Mouse (Mus musculus) gastrocnemius, adult 8-10 months (tissue): Measurements from ENCODE around the gene Sipa1l2. TPM values are rescaled to one million over a fixed set of nuclear protein-coding genes. Genes with fewer than 3 reads are reported as not detected.

Experiments used
- DNase-seq, 2 experiments: peaks; one replicate each; pipeline ENCODE4 v3.0.0; 2022; ENCODE audit warnings: low spot score in 2 of 2
- total RNA-seq, 4 experiments: library from RNA; stranded (reverse); gene quantifications; 2 replicates each; pipeline ENCODE4 v1.2.4; 2022

Gene Sipa1l2
- 1 to 10 TPM; 3.9 to 5.4 (median 4.5) TPM for total RNA-seq

DNA sequence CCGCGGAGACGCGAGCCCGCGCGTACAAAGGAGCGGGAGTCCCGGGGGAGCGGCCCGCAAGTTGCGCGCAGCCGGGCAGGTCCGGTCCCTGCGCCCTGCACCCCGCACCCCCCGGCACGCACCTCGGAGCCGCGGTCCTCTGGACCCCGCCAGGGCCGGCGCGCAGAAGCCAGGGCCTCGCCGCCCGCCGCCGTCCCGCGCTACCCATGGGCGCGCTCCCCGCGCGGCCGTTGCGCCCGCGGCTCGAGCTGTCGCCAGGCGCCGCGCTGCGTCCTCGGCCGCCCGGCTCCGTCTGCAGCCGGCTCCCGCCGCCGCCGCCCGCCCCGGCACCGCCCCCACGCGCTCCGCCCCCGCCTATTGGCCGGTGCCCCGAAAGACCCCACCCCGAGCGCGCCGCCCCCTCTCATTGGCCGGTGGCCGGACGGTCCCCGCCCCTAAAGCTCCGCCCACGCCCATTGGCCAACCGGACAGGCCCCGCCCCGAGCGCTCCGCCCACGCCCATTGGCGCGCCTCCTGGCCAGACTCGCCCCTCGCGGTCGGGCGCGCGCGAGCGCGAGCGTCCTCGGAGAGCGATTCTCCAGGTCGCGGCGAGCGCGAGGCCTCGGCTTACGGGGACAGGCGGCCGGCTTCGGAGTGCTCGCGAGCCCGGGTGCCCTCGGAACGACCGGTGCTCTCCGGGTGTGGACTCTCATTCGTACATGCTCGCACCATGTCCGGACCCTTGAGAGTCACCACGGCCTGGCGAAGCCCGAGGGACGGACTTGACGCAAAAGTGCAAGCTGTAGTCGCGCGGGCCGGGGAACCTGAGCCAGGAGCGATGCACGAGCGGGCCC lies at the start of gene Sipa1l2:
TSS of gene Sipa1l2 (minus strand) at position 276 of the 833 bp plus-strand sequence.
- peak; percentile 93 to 95 for DNase-seq

DNA sequence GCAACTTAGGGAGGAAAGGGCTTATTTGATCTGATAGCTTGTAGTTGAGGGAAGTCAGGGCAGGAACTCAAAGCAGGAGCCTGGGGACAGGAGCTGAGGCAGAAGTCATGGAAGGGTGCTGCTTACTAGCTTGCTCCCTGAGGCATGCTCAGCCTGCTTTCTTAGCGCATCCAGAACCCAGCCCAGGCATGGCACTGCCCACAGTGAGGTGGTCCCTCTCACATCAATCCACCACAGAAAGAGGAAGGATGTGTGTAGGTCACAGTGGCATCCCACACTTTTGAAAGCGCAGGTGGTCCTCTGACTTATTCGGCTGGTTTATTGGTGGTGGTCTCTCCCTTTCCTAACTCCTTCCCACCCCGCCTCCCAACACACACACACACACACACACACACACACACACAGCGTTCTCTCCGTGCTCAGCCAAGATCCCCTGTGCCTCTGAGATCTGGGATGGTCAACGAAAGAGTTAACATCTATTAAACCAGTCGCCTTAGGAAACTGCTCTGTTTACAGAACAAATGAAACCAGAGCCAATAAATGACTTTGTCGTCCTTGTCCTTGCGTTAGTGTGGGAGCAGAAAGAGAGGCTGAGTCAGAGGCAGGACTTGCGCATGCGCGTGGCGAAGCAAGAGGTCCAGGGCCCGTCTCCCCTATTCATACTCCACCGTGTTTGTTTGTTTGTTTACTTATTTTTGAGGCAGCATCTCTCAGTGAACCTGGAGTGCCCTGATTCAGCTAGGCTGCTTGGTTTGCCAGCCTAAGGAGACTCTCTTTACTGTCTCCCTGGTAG lies 49.1 kb upstream of the Sipa1l2 start:
- DNase-seq, result no peak

DNA sequence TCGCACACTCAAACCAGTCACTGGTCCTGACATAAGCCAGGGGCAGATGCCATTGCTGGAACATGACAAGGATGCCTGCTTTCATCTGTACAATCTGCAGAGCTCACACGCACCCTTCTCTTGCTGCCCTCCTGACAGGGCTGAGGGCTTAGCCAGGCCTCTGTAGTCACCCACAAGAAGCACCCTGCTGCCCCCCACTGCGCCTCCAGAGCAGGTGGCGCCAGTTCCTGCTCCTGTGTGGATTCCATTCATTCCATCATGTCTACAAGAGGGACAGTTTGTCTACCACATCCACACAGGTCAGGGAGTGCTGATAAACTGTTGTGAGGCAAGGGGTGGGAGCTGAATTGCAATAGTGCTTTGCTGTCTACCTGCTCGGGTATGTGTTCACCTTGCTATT lies 47.3 kb upstream of the Sipa1l2 start:
- DNase-seq, result no peak

DNA sequence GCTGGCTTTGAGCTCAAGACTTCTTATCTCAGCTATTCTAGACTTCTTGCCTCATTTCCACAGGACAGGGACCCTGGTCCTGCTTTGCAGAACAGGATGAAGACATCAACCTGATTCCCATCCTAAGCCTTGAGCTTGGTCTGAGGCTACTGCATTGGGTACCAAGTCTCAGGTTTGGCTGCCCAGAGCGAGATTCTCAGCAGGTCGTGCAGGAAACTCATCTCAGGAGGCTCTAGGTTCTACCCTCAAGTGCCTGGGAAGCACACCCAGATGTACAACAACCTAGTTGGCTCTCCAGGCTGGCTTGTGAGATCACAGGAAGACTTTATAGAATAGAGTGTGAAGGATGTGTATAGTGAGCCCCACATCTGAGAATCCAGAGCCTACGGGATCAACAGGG lies 46.4 kb upstream of the Sipa1l2 start:
- DNase-seq, result no peak

DNA sequence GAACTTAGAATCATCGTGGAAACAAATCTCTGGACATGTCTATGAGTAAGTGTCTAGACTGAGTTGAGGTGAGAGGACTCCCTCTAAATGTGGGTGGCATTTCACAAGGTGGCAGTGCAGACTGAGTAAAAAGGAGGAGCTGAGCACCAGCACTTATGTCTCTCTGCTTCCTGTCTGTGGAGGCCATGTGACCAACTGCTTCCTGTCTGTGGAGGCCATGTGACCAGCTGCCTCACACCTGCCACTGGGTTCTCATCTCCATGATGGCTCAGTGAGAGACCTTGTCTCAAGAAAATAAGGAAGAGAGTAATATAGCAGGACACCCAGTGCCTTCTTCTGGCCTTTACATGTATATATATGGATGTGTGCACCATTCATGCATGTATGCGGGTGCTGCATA lies 43.9 kb upstream of the Sipa1l2 start:
- no peak for DNase-seq

DNA sequence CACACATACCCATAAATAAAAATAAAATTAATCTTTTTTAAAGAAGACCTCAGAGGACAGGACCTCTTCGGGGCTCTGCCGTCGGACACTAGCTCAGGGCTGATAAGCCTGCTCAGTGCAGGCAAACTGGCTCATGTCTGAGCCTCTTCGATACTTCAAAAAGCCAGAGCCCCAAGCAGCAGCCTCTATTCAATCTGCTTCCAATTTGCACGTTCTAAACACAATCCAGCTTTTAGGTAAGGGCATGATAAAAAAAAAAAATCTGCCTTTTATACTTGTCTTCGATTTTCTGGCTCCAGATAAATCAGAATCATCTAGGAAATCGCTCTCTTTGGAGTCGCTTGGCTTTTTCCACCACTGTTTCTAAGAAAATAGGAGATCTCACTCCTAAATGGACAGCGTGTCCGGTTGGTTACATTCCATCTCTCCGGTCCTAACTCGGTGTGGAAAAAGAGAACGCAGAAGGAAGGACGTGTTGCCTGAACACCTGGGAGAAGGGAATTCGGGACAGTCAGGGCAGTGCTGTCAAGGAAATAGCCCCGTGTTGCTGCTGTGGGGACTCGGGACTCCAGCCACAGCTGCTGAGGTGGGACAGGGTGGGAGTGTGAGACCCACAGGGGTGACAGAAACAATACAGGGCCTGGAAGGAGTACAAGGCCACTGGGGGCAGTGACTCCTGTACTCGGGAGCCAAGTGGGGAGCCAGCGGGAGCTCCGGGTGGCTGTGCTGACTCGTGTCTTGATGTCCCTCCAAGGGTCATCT lies 42.4 kb upstream of the Sipa1l2 start:
- no peak for DNase-seq

DNA sequence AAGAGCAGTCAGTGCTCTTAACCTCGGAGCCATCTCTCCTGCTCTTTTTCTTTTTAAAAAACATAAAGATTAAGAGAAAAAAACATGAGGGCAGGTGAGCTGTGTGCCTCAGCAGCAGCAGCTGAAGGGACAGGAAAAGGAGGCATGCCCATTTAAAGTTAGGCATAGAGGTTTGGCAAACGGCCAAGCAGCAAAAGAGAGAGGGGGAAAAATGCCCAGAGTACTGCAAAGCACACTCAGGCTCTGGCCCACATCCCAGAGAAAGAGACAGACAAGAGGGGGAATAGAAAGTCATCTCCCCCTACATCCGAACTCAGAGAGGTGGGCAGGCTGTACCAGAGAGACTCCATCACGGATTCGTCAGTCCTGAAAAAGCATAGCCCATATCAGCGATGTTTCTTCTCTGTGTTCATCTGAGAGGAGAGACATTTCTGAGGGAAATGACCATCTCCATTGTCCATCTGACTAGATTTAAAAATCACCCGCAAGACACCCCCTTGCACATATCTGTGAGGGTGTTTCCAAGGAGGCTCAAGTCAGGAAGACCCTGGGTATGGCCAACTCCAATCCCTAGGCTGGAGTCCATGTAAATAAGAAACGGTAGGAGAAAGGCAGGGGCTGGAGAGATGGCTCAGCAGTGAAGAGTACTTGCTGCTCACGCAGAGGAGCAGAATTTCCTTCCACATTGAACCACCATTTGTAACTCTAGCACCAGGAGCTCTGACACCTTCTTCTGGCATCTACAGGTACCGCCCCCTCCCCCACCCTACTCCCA lies 41.6 kb upstream of the Sipa1l2 start:
- DNase-seq, result no peak

DNA sequence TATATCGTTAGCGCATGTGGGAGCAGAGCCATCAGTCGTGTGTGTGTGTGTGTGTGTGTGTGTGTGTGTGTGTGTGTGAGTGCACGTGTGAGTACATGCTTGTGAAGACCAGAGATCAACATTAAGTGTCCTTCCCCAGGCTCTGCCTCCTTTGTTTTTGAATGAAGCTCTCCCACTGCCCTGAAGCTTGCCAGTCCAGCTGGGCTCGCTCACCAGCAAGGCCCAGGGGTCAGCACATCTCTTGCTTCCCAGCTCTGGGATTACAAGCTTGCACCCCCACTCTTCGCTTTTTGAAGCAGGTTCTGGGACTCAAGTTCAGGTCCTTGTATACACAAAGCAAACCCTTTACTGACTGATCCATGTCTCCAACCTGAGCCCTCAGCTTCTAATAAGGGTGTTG lies 40.1 kb upstream of the Sipa1l2 start:
- no peak for DNase-seq

DNA sequence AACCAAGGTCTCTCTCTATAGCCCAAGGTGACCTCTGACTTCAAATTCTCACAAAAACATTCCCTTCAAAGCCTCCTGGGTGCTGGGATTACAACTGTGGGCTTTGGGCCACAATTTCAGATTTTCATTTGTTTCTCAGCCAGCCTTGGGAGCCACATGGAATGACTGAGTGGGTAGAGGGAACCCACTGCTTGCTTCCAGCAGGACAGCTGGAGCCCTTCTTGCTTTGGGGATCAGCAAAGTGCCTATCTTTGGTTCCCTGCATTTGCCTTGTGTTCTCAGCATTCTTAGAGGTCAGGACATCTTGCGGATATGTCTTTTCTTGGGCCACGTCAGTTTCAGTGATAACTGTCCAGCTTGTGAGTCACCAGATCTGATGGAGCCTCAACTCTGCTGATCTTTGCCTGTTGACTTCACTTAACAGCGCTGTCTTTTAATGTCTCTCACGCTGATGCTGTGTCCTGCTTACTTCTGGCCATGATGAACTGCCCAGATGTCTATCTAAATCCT lies 38.2 kb upstream of the Sipa1l2 start:
- DNase-seq, result no peak

DNA sequence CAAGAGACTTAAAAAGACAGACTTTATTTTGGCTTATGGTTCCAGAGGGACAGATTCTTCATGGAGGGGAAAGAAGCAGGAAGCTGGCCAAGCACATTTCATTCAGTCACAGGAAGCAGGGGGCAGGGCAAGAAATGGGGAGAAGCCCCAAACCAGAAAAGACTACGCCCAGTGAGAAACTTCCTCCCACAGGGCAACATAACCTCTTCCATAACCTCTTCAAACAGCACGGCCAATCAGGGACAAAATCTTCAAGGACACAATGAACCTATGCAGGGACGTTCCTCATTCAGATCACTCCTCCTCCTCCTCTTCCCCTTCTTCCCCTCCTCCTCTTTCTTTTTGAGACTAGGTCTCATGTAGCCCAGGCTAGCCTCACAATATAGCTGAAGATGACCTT lies 37.3 kb upstream of the Sipa1l2 start:
- no peak for DNase-seq

DNA sequence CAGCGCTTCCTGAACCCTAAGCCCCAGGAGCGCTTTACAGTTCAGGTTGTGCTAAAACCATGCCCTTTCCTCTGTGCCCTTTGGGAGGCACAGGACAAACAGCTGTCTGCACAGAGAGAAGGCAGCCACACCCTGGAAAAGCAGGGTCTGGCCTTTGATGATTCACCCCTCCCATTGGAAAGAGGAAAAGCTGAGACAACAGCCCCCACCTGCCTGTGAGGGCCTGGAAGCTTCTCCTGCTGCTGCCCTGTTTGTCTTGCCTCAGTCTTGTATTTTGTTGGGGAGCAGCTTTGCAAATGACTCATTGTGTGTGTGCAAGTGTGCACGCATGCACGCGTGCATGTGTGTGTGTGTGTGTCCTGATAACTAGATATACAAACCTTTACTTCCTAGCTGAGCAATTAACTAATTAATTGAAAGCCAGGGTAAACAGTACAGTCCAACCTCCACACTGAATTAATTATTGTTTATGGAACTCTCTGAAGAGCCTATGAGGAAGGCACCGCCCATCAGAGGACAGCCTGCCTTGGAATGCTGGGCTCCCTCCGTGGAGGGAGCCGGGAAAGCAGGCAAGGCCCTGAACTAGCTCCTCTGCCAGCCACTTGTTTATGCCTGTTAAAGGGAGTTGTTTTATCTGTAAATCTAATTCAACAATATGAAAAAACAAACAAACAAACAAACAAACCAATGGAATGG lies 35.4 kb upstream of the Sipa1l2 start:
- DNase-seq, result no peak

DNA sequence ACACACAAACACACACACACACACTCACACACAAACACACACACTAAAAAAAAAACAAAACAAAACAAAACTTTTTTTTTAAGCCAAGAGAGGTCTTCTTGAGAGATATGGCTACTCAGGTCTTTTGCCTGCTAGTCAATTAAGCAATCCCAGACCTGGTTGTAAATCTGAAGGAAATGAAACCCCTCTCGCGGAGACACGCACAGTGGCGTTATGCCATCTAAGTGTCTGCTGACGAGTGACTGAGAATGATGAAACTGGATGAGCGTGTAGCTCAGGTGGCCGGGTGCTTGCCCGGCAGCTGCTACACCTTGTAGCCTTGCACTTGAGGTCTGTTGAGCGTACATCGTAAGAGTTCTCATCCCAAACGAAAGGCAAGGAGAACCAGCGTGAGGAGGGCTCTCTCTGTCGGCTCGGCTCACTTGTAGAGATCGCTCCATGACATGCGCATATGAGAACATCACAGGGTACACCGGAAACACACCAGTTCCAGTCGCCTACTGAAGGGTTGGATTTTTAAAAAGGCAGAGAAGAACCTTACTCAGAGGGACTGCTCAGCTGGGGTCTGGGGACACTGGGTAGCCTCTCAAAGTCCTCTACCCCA lies 34.7 kb upstream of the Sipa1l2 start:
- no peak for DNase-seq

DNA sequence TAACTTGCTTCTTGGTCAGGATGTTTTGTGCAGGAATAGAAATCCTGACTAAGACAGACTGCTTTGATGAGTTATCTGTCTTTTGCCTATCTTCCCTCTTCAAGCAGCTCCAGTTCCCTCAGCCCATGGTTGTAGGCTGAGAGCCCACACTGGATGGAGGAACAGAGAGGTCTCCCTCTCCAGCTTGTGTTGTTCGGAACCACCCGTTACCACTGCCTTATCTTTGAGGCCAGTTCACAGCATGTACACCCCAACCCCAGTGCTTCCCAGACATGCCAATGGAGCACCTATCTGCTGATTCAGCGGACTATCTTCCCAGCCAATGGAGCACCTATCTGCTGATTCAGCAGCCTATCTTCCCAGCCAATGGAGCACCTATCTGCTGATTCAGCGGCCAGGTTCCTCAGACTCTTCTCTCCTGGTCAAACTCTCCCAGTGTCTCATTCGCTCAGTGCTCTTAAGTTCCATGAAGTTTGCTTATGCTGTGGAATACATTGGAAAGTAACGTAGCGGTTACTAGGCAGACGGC lies 33.8 kb upstream of the Sipa1l2 start:
- no peak for DNase-seq

DNA sequence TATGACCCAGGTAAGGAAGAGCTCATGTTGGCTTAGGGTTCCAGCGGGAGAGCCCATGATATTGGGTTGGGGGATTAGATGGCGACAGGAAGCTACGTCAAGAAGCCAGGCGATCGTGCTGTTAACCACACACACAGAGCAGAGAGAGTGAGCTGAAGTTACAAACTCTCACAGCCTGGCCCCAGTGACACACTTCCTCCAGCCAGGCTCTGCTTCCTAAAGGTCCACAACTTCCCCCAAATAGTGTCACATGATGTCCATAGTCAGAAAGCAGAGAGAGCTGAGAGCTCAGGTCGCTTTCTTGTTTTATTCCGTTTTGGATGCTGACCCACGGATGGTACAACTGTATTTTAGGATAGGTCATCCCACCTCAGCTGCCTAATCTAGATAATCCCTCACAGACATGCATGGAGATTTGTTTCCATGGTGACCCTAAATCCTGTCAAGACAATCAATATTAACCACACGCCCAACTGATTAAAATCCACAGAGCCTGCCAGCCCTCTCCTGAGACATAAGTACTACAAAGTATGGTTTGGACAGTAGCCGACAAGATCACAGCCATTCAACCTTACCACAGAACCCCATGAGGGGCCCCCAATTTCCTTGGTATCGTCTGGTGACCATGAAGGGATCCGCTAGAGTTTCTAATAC lies 30.6 kb upstream of the Sipa1l2 start:
- no peak for DNase-seq

DNA sequence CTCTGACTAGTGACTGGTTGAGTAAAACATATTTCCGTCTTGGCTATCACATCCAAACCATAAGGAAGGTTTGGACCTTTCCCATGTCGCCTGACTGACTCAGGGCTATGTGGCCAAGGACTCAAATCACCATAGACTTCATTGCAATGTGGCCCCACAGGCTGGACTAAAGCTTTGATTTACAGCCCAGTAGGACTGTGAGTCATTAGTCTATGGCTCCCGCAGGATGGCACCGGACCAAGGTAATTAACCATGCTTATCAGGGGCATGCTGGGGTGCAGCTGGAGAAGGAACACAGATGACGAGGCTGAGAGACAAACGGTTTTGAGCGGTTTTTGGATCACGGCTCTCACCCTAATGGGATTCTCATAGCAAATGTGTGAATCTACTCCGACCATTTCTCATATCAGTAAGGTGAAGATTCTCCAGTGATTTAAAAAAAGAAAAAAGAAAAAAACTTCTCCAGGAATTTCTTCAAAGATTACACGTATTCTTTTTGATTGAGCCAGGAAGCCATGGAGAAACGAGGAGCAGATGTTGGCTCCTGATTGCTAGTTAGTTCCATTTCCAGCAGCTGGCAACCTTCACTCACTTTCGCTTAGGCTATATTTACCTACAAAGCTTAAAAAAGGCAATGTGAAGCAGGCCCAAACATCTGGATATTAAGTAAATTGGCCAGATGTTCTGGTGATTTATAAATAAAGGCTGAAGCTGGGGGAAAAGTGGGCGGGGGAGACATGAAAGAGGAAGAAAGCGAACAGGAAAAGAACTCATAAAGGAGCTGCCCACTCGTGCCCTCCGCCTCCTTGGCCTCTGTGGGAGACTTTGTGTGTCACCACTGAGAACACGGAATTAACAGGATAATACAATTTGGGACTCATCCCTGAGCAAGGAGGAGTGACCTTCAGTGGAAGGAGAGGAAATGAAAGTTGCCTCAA lies 26.2 kb upstream of the Sipa1l2 start:
- DNase-seq, result no peak

DNA sequence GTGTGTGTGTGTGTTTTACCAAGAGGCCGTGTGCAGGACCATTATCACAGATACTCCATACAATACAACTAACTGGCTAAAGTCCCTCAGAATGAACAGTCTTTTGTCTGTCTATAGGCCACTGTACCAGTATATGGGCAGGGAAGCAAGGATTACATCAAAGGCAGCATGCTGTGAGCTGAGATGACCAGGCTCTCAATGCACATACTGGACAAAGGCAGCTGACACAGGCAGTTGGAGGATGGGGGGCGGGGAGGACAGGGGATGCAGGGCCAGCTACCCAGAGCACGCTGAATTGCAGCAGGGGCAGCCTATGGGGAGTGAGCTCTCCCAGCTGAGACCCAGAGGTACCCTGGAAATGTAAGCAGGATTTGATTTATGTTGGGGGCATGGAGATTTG lies 20.8 kb upstream of the Sipa1l2 start:
- DNase-seq, result no peak

DNA sequence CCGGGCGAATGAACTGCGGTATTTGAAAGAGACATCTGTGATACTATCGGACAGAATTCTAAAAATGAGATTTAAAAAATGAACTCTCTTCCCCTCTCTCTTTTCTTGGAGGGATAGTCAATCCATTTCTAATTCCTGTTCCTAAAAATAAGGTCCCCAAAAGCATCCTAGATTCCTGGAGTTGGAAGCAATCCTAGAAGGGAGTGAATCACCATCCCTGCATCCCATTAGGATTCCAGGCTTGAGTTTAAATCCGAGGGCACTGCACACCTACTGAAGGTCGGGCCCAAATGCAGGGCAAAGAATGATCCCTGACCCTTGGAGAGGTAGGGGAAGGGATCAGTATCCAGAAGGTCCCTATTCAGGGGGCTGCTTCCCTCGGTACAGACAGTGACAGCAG lies 17.0 kb upstream of the Sipa1l2 start:
- DNase-seq, result no peak

DNA sequence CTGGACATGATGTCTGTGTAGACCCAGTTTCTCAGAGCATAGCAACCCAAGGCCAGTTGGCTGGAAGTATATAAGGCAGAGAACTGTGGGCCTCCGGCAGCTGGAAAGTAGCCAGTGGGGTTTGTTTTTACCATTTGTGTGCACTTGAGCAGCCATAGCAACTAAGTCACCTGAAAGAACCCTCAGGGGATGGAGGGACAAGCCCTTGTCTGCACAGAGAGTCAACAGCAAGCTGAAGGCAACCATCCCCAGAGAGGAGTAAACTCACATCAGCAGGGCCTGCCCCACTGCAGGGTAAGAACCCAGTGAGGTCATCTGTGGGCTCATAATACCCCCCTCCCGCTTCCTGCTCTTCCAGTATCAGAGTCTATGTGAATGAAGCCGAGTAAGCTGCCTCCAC lies 14.7 kb upstream of the Sipa1l2 start:
- no peak for DNase-seq
